Mouse (Mus musculus) cerebral cortex, adult 2 months (tissue): Measurements from ENCODE around the gene Igf2bp3.

Experiments
- WGBS: fragments of 180-500 bp; shearing (Covaris S2); methylation state at CpG from one replicate; pipeline ENCODE4 v1.1.7; 2018; 5-methylcytosine and 5-hydroxymethylcytosine counted together

Igf2bp3 gene

GRCm38 (mm10) chr6:49219001-49219560 lies 4.3 kb upstream of the Igf2bp3 start:
- 35% methylated on average over 4 of the region's 4 CpGs for WGBS

GRCm38 (mm10) chr6:49218275-49218802 lies 3.6 kb upstream of the Igf2bp3 start:
- 1% methylated on average over 31 of the region's 31 CpGs for WGBS

GRCm38 (mm10) chr6:49217581-49218274 lies 3.0 kb upstream of the Igf2bp3 start:
- WGBS, result 2% methylated on average over 56 of the region's 56 CpGs

GRCm38 (mm10) chr6:49216811-49217542 lies 2.2 kb upstream of the Igf2bp3 start:
- 17% methylated on average over 11 of the region's 11 CpGs for WGBS

GRCm38 (mm10) chr6:49215748-49216585 lies 1.2 kb upstream of the Igf2bp3 start:
- WGBS, result 11% methylated on average over 14 of the region's 14 CpGs

GRCm38 (mm10) chr6:49214086-49214927 lies 450 bp downstream of the Igf2bp3 start:
- 1% methylated on average over 76 of the region's 76 CpGs for whole genome bisulfite sequencing

GRCm38 (mm10) chr6:49213581-49214085 lies 1.1 kb downstream of the Igf2bp3 start:
- 2% methylated on average over 50 of the region's 50 CpGs for WGBS

GRCm38 (mm10) chr6:49212931-49213580 lies 1.7 kb downstream of the Igf2bp3 start:
- WGBS, result 30% methylated on average over 20 of the region's 20 CpGs

GRCm38 (mm10) chr6:49212141-49212540 lies 2.6 kb downstream of the Igf2bp3 start:
- WGBS, result 54% methylated on average over 4 of the region's 4 CpGs

GRCm38 (mm10) chr6:49211596-49211995 lies 3.2 kb downstream of the Igf2bp3 start:
- WGBS, result 71% methylated on average over 5 of the region's 5 CpGs

- WGBS, result 58% methylated on average over 14 of the region's 14 CpGs
Measured at GRCm38 (mm10) chr6:49209881-49210854, 4.6 kb downstream of the Igf2bp3 start.

- WGBS, result 61% methylated on average over 5 of the region's 5 CpGs
Measured at GRCm38 (mm10) chr6:49208935-49209334, 5.8 kb downstream of the Igf2bp3 start.

- 36% methylated on average over 8 of the region's 8 CpGs for WGBS
Measured at GRCm38 (mm10) chr6:49208297-49208930, 6.3 kb downstream of the Igf2bp3 start.

- 43% methylated on average over 1 of the region's 1 CpGs for WGBS
Measured at GRCm38 (mm10) chr6:49206416-49206815, 8.3 kb downstream of the Igf2bp3 start.

- WGBS, result 94% methylated on average over 10 of the region's 10 CpGs
Measured at GRCm38 (mm10) chr6:49195188-49195587, 19.6 kb downstream of the Igf2bp3 start.

GRCm38 (mm10) chr6:49194536-49194935 lies 20.2 kb downstream of the Igf2bp3 start:
- 98% methylated on average over 4 of the region's 4 CpGs for WGBS

- WGBS, result 87% methylated on average over 7 of the region's 7 CpGs
Measured at GRCm38 (mm10) chr6:49187299-49187698, 27.5 kb downstream of the Igf2bp3 start.

- WGBS, result 88% methylated on average over 5 of the region's 5 CpGs
Measured at GRCm38 (mm10) chr6:49176018-49176417, 38.7 kb downstream of the Igf2bp3 start.
